Mouse (Mus musculus): ENCODE measurements around the gene Sh3bgrl.

The Sh3bgrl gene

GRCm38 (mm10) chrX:109175470-109175869, 80.3 kb downstream of the Sh3bgrl start:
- Histone ChIP-seq H3K27me3 (ENCODE audit: insufficient read depth, low read length) (no peaks in the 10 kb centered on the region), H3K9me3 (ENCODE audit: low read length) (no peaks in the 10 kb centered on the region), H3K4me3 (replicated peaks; ENCODE audit: low read length) (no peak overlapping the region), H3K36me3 (ENCODE audit: insufficient read depth, low read length) (no peaks in the 10 kb centered on the region), H3K4me1 (replicated peaks; ENCODE audit: low read depth, low read length) (no peaks in the 10 kb centered on the region)
- TF ChIP-seq CTCF (conservative IDR thresholded peaks at IDR 0.05; ENCODE audit: low read length): no peak
- no peak for TF ChIP-seq POU5F1 (IDR thresholded peaks at IDR 0.05; ENCODE audit: borderline replicate concordance, low read length)
- TF ChIP-seq NANOG (IDR thresholded peaks at IDR 0.05; ENCODE audit: borderline replicate concordance, low read length): no peak

- H3K27me3 ChIP-seq (ENCODE audit: insufficient read depth, low read length): no peaks in the 10 kb centered on the region
- H3K4me3 ChIP-seq (replicated peaks; ENCODE audit: low read length): no peak overlapping the region
- no peaks in the 10 kb centered on the region for H3K36me3 ChIP-seq (ENCODE audit: insufficient read depth, low read length)
- no peaks in the 10 kb centered on the region for H3K9me3 ChIP-seq (ENCODE audit: low read length)
- no peak for TF ChIP-seq POU5F1 (IDR thresholded peaks at IDR 0.05; ENCODE audit: borderline replicate concordance, low read length)
- TF ChIP-seq NANOG (IDR thresholded peaks at IDR 0.05; ENCODE audit: borderline replicate concordance, low read length): no peak
- TF ChIP-seq CTCF (conservative IDR thresholded peaks at IDR 0.05; ENCODE audit: low read length): no peak
- H3K4me1 ChIP-seq (replicated peaks; ENCODE audit: low read depth, low read length): no peaks in the 10 kb centered on the region
These were observed 89.7 kb downstream of the Sh3bgrl start for GRCm38 (mm10) chrX:109184706-109185478.

- no peaks in the 10 kb centered on the region for H3K36me3 ChIP-seq (ENCODE audit: insufficient read depth, low read length)
- TF ChIP-seq NANOG (IDR thresholded peaks at IDR 0.05; ENCODE audit: borderline replicate concordance, low read length) (no peak), POU5F1 (IDR thresholded peaks at IDR 0.05; ENCODE audit: borderline replicate concordance, low read length) (no peak)
- no peaks in the 10 kb centered on the region for H3K4me1 ChIP-seq (replicated peaks; ENCODE audit: low read depth, low read length)
- no peaks in the 10 kb centered on the region for H3K27me3 ChIP-seq (ENCODE audit: insufficient read depth, low read length)
- no peak overlapping the region for H3K4me3 ChIP-seq (replicated peaks; ENCODE audit: low read length)
- H3K9me3 ChIP-seq (ENCODE audit: low read length): no peaks in the 10 kb centered on the region
These were observed 94.4 kb downstream of the Sh3bgrl start for GRCm38 (mm10) chrX:109189607-109190006.

DNA sequence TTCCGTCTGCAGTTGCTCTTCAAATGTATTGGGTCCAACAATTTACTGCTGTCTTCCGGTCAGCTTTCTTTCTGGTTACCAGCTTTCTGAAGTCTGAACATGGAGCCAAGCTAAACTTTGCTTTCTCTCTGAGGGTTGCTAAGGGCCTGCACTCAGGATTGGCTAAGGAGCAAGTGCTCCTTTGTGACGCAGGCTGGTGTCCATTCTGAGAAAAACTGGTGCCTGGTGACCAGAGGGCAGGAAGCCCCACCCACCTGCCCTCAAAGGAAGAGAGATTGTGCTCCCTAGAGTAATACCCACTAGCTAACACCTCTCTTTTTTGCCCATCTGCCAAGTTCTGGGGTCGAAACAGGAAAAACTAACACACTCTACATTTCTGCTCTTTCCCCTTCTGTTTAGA, 95.8 kb downstream of the Sh3bgrl start:
- Histone ChIP-seq H3K27me3 (ENCODE audit: insufficient read depth, low read length) (no peaks in the 10 kb centered on the region), H3K9me3 (ENCODE audit: low read length) (no peaks in the 10 kb centered on the region), H3K4me3 (replicated peaks; ENCODE audit: low read length) (no peak overlapping the region), H3K4me1 (replicated peaks; ENCODE audit: low read depth, low read length) (no peaks in the 10 kb centered on the region), H3K36me3 (ENCODE audit: insufficient read depth, low read length) (no peaks in the 10 kb centered on the region)
- TF ChIP-seq NANOG (IDR thresholded peaks at IDR 0.05; ENCODE audit: borderline replicate concordance, low read length) (no peak), CTCF (conservative IDR thresholded peaks at IDR 0.05; ENCODE audit: low read length) (no peak)

- no peaks in the 10 kb centered on the region for H3K27me3 ChIP-seq (ENCODE audit: insufficient read depth, low read length)
- no peaks in the 10 kb centered on the region for H3K4me1 ChIP-seq (replicated peaks; ENCODE audit: low read depth, low read length)
- H3K4me3 ChIP-seq (replicated peaks; ENCODE audit: low read length): no peak overlapping the region
- no peaks in the 10 kb centered on the region for H3K9me3 ChIP-seq (ENCODE audit: low read length)
- TF ChIP-seq CTCF (conservative IDR thresholded peaks at IDR 0.05; ENCODE audit: low read length): no peak
- TF ChIP-seq NANOG (IDR thresholded peaks at IDR 0.05; ENCODE audit: borderline replicate concordance, low read length): no peak
- TF ChIP-seq POU5F1 (IDR thresholded peaks at IDR 0.05; ENCODE audit: borderline replicate concordance, low read length): no peak
- H3K36me3 ChIP-seq (ENCODE audit: insufficient read depth, low read length): no peaks in the 10 kb centered on the region
These were observed 96.3 kb downstream of the Sh3bgrl start for GRCm38 (mm10) chrX:109191436-109191835.

- TF ChIP-seq NANOG (IDR thresholded peaks at IDR 0.05; ENCODE audit: borderline replicate concordance, low read length) (no peak), CTCF (conservative IDR thresholded peaks at IDR 0.05; ENCODE audit: low read length) (no peak), POU5F1 (IDR thresholded peaks at IDR 0.05; ENCODE audit: borderline replicate concordance, low read length) (no peak)
- Histone ChIP-seq H3K4me1 (replicated peaks; ENCODE audit: low read depth, low read length) (no peaks in the 10 kb centered on the region), H3K4me3 (replicated peaks; ENCODE audit: low read length) (no peak within 1 kb of the TSS), H3K9me3 (ENCODE audit: low read length) (no peaks in the 10 kb centered on the region), H3K36me3 (ENCODE audit: insufficient read depth, low read length) (no peaks in the 10 kb centered on the region), H3K27me3 (ENCODE audit: insufficient read depth, low read length) (no peaks in the 10 kb centered on the region)
These were observed 101.3 kb downstream of the Sh3bgrl start, which contains the start of gene Gm6377 for GRCm38 (mm10) chrX:109196468-109196867. Gm6377 (plus strand) TSS chrX:109196756.

- no peak overlapping the region for H3K4me3 ChIP-seq (replicated peaks; ENCODE audit: low read length)
- TF ChIP-seq POU5F1 (IDR thresholded peaks at IDR 0.05; ENCODE audit: borderline replicate concordance, low read length) (no peak), CTCF (conservative IDR thresholded peaks at IDR 0.05; ENCODE audit: low read length) (no peak), NANOG (IDR thresholded peaks at IDR 0.05; ENCODE audit: borderline replicate concordance, low read length) (no peak)
- H3K9me3 ChIP-seq (ENCODE audit: low read length): no peaks in the 10 kb centered on the region
These were observed 112.7 kb downstream of the Sh3bgrl start for GRCm38 (mm10) chrX:109207843-109208242.

DNA sequence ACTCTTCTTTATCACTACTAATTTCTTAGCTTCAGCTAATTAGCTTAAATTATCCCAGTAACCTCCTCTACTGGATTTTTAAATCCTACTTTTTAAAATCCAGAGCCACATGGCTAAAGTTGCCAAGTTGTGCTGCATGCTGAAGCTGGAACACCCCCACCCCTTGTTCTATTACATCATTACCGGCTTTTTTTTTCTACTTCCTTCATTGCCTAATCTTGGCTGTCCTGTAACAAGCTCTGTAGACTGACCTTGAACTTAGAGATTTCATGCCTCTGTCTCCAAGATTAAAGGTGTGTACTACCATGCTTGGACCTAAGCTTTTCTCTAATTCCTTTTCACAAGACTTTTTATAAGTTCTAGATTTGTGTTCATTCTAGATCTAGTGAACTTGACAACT, 133.6 kb downstream of the Sh3bgrl start:
- Histone ChIP-seq H3K4me3 (replicated peaks; ENCODE audit: low read length) (no peak overlapping the region), H3K9me3 (ENCODE audit: low read length) (no peaks in the 10 kb centered on the region), H3K27me3 (ENCODE audit: insufficient read depth, low read length) (no peaks in the 10 kb centered on the region), H3K36me3 (ENCODE audit: insufficient read depth, low read length) (no peaks in the 10 kb centered on the region), H3K4me1 (replicated peaks; ENCODE audit: low read depth, low read length) (no peaks in the 10 kb centered on the region)
- TF ChIP-seq NANOG (IDR thresholded peaks at IDR 0.05; ENCODE audit: borderline replicate concordance, low read length) (no peak), POU5F1 (IDR thresholded peaks at IDR 0.05; ENCODE audit: borderline replicate concordance, low read length) (no peak), CTCF (conservative IDR thresholded peaks at IDR 0.05; ENCODE audit: low read length) (no peak)

More at GRCm38 (mm10) chrX:109207843-109208242, 112.7 kb downstream of the Sh3bgrl start:
- Histone ChIP-seq H3K27me3 (ENCODE audit: insufficient read depth, low read length) (no peaks in the 10 kb centered on the region), H3K36me3 (ENCODE audit: insufficient read depth, low read length) (no peaks in the 10 kb centered on the region), H3K4me1 (replicated peaks; ENCODE audit: low read depth, low read length) (no peaks in the 10 kb centered on the region)
